Mouse (Mus musculus): ENCODE measurements at regions not wholly inside any gene's neighbourhood (a gene's known extent, or its start where the extent isn't known, plus 50 kb on each side); places are given as distances from the start of the nearest gene placed in this dataset.

DNA sequence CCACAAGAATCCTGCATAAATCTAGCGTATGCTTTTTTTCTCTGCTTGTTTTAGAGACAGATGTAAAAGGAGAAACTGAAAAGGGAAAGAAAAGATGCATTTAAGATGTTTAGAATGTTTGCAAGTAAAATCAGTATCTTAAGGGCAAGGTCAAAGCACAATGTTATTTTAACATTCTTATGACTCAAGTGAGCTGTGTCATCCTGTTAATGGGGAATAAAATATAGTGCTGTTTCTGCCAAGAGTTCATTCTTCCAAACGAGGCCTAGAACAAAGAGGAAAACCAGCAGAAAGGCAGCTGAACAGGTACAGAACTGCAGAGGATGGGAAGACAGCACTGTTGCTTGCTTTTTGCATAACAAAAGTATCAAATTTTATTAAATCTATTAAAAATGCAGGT is 156.7 kb upstream of the Tmtc1 start:
- DNase-seq (ENCODE audit: low spot score in 2 of 2), result no peak

DNA sequence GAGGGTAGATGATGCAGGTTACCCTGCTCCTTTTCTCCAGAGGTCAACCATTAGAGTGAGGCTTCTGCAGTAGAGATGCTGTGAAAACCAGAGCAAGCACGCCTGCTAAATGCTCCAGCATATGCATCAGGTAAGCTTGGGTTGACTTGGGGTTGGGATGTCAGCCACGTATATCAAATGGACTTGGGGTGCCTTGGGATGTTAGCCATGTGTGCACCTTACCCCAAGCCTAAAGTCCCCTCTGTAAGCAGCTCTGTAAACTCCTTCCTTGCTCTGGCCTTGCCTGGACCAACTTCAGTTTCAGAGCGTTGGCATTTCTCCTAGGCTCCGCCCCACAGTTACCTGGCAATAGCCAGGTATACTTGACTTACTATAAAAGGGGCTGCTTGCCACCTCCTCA is 155.3 kb upstream of the Tmtc1 start:
- DNase-seq (ENCODE audit: low spot score in 2 of 2), result no peak

DNA sequence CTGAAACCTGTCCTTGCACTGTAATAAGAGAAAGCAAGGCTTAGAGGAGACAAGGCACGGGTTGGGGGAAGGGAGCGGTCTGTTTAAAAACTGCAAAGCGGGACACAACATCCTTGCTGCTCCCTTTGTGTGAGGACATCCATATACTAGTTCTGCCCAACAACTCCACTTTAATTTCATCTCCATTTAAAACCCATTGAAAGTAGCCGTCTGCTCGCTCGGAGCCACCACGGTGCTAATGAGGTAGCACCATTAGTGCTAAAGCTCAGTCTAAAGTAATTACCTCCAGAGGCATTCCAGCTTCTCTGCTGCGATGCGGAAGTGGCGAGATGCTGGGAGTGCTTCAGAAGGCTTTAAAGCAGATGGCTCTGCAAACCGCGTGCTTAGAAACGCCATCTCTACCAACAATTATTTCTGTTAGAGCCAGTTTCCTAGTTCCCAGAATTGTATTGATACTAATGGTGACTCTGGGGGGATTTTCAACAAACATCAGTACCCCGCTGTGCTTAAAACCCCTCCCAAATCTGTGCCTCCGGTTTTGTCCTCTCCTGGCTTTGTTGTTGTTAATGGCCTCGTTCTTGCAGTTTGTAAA is 154.7 kb upstream of the Tmtc1 start:
- DNase-seq (ENCODE audit: low spot score in 2 of 2), result no peak

DNA sequence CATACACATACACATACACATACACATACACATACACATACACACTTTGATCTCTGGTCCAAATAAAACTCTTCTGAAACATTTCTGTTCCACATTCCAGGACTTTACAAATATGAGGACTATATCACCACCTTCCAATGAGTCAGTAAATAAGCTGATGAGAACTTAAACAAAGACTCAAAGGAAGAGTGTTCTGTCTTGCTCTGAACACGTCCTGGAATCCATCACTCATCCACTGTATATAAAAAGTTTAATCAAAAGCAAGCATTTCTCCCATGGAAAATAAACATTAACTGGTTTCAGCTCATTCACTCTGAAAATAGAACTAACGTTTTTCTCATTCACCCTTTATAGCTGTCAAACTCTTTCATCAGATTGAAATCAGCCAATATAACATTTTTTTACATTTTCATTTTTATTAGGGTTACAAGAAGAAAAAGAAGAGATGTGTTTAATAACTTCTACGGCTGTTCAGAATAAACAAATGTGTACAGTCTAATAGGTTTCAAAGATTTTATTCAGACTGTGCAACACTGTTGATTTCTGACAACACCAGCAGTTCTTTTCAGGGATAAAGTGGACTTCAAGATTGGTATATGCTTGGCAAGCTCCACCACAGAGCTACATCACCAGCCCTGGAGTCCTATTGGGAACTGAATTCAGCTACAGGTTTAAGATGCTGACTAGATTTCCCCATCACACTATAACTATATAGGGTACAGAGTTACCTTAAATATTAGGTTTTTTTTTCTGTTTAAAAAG is 151.0 kb upstream of the Tmtc1 start:
- no peak for DNase-seq (ENCODE audit: low spot score in 2 of 2)

DNA sequence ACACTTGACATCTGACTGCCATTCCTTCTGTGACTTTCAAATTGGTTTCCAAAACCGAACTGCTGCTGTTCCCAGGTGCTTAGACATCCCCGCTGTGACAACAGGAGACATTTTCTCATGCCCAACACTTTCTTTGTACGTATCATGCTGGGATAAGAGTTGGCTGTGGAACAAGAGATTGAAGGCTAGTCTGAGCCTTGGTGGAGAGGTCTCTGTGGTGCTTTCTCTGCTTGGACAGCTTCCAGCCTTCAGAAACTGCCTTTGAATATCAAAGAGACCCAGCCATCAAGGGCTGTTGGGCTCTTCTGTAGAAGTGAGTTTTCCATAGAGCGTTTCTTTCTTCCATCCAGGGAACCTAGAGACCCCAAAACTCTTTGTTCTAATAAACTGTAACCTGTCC is 144.8 kb upstream of the Tmtc1 start:
- no peak for DNase-seq (ENCODE audit: low spot score in 2 of 2)

DNA sequence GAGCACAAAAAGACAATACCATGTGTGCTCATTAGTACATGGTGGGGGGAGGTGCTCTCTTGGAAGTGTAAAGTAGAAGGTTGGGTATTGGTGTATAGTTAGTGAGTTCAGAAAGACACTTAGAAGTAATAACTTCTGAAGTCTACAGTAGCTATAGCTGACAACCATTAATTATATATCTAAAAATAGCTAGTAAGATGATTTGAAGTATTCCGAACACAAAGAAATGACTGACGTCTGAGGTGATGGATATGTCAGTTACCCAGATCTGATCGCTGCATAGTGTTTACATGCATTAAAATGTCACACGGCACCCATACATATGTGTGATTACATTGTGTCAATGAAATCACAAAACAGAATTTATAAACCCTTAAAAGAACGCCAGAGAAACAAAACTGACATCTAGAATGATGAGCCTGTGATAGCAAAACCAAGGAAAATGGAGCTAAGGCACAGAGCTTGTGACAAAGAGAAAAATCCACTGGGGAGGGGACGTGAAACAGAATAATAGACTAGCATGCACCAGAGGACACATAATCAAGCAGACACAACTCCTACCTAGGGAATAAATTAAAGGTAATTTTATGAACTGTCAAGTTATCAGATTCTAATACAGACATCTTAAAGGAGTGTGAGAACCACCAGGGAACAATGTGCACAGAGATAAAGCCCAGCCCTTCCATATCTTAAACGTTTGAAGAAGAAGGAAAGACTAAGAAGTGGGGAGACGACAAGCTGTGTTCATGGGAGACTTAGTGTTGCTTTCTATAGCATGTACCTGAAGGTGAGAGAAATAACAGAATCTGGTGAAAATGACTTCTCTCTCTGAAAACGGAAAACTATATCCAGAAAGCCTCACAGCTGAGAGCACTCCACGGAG is 142.5 kb upstream of the Tmtc1 start:
- no peak for DNase-seq (ENCODE audit: low spot score in 2 of 2)

DNA sequence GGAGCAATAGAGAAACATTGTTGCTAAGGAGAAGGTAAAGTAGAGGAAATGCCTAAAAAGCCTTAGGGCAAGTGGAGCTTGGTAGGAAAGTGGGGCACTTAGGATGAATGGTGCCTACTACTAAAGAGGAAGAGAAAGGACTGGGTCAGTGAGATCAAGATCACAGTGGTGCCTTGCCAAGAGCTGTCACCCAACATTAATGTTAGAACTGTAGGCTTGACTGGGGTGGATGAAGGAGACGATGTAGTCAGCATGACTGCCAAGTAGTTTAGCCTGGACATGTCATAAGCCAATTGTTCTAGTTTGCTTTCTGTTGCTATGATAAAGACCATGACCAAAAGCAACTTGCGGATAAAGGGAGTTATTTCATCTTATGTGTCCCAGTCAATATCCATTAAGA is 139.9 kb upstream of the Tmtc1 start:
- DNase-seq (ENCODE audit: low spot score in 2 of 2), result no peak

DNA sequence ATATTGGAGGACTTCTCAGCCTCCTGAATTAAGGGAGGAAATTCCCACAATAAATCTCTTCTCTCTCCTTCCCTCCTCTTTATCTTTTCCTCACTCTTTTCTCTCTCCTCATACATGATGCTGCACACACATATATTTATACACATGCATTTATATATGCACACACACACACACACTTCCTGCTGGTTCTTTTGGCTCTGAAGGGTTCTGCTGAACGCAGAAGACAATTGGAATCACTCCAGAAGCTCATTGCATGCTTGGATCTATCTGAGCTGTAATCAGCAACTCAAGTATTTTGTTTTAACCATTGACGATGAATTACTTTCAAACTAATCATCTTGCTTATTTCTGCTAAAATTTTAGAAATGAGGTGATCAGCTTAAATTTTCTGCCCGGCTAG is 134.1 kb upstream of the Tmtc1 start:
- DNase-seq (ENCODE audit: low spot score in 2 of 2), result no peak

DNA sequence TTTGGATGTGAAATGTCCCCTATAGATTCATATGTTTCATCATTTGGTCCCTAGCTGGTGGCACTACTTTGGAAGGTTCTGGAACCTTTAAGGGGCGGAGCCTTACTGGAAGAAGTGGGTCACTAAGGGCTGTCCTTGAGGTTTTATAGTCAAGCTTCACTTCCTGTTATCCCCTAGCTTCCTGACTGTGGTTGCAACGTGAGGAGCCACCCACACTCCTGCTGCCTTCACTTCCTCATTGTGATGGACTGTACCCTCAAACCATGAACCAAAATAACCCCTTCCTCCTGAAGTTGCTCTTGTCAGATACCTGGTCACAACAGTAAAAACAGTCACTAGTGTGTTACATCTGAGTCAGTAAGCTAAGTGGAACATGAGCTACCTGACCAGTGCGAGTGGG is 133.5 kb upstream of the Tmtc1 start:
- DNase-seq (ENCODE audit: low spot score in 2 of 2), result no peak

DNA sequence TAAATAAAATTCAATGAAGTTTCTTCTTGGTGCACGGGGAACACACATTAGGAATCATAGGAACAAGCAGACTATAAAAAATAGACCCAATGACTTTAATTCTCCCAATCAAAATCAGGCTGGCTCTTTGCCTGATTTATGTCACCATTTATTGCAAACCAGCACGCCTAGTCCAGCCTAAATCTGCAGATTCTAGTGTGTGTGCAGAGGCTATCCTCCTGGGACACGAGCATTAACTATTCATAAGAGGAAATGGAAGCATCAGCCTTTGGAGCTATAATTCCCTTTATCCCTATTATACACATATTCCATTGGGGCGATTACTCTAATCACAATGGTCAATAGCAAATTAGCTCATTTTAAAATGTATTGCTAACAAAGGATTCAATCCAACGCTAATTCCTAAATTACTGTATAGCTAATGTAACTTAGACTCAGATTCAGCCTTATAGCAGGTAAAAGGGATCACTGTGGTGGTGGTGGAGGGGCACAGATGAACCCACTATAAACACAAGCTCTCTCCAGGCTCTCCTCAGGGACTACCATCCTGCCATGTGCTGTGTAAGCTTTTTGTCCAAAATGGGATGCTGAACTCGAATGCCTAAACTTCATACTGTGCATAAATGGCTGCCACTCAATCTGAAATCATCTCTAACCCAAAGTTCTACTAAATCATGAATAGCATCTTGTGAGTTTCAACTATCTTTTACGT is 130.7 kb upstream of the Tmtc1 start:
- no peak for DNase-seq (ENCODE audit: low spot score in 2 of 2)

DNA sequence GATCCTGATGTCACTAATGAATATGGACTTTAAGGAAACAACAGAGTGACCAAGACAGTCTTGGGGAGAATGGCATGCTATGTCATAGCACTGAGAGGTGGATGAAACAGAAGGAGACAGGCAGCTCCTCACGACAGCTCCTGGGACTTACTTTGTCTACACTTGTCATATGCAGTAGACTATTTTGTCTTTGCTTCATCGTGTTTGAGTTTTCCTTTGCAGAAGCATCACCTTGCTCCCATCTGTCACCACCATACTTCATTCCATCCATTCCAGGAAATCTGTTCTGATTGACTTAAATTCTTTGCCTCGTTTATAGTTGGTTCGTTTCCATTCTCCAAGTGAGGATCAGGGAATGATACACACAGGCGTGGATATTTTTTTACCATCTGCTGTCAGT is 128.0 kb upstream of the Tmtc1 start:
- no peak for DNase-seq (ENCODE audit: low spot score in 2 of 2)

DNA sequence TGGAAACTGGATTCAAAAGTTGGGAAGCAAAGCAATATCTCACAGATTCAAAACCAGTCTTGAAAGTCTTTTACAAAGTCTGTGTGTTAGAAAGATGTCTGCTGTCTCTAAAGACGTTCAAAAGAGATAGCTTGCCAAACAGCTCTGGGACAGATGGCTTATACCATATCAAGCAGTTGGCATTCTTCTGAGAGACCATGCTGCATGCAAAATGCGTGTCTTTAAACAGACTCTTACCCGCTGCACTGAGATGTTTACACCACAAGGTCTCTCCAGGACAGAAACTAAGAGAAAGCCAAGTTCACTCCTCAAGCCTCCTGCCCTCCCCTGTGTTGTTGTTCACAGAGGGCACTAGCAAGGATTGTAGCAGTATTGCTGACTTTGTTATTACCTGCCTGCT is 127.5 kb upstream of the Tmtc1 start:
- DNase-seq (ENCODE audit: low spot score in 2 of 2), result no peak

DNA sequence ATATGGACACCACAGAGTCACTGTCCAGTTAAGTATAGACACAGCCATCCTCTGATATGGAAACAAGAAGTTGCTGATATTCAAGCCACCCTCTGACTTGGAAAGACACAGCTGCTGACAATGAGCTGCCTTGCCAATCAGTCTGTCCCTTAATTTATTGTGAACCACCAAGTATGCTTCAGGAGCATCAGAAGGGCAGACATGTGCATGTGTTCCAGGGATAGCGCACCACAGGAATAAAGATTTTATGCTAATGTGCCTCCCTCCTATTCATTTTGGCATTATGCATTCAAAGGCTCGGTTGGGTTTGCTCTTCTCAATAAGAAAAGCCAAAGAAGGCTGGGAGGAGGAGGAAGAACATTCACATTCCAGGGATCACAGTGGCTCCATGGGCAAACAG is 120.0 kb upstream of the Tmtc1 start:
- DNase-seq (ENCODE audit: low spot score in 2 of 2), result no peak

DNA sequence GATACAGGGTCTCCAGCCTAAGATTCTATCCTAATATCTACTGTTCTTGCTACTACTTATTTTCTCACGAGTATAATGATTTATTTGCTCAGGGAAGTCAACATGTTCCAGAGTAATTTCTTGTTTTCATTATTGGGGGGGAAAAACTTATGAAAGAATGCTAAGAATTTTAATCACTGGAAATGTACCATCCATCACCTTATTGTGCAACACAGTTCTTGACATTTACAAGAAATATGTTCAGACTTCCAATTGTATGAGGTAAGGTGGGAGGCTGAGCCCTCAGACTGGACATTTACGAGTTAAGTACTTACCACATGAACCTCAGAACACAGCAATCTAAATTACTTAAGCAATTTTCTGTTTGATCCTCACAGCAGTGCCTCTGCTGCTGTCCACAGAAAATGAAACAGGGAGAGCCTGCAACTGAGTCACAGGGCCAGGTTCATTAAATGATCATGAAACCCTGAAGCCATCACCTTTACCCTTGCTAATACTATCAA is 118.1 kb upstream of the Tmtc1 start:
- DNase-seq (ENCODE audit: low spot score in 2 of 2), result no peak

DNA sequence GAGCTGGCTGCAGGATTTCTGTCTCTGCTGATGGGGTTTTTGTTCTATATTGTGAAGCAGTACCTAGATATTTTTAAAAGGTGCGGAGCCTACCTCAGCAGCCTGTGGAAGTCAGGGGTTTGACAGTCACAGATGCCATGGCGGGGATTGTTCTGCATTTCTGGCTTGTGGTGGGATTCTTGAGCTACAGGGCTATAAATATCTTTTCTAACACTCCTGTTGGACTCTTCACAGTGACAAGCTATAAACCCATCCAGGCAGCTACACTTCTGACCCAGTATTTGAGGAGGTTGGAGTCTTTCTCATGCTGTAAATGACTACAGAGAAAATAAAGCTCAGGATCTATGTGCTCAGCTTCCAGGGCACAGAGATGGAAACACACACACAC is 112.3 kb upstream of the Tmtc1 start:
- DNase-seq (ENCODE audit: low spot score in 2 of 2), result no peak

DNA sequence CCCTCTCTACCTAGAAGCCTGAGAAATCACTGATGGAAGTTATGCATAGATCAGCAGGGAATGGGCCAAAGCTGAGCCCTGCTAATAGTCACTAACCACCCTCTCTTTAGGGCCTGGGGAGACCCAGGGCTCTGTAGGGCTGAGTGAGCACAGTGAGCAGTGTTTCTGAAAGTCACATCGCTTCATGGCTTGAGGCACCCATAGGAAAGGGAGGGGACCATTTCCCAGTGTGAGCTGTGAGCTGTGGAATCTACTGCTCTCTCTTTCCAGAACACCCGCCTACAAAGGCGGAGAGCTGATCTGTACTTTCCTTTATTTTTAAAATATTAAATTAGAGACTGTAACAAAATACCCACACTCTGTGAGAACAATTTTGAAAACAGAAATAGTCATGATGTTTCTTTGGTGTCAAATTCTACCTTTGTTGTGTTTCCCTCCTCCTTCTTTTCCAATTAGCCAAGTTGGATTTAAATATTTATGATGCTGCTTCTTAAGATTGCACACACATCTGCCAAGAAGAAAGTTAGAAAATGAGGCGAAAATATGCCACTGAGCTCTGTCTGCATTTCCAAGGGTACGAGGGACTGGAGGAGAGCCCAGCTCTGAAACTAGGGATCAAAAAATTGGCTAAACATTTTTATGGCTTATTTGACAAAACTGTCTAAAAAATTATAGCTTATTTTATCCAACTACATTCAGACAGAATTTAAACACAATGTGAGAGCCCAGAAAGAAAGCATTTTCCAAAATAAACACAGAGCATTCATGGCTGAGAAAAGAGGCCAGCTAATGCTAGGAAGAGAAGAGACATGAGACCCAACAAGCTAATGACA is 111.7 kb upstream of the Tmtc1 start:
- no peak for DNase-seq (ENCODE audit: low spot score in 2 of 2)

DNA sequence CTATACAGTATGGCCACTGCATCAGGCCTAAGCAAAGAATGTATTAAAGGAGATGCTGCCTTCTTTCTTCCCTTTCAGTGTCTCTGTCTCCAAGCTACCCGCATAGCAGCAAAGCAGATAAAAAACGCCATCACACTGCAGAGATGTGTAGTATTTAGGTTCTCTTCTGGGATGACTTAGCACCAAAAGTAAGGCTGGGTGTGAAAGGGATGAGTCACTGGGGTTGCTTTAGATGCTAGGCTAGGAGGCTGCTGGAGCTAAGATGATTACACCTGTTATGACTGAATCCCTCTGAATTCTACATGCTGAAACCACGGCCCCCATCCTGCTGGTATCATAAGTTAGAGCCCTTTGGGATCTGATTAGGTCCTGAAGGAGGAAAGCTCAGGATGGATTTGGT is 110.3 kb upstream of the Tmtc1 start:
- DNase-seq (ENCODE audit: low spot score in 2 of 2), result no peak

DNA sequence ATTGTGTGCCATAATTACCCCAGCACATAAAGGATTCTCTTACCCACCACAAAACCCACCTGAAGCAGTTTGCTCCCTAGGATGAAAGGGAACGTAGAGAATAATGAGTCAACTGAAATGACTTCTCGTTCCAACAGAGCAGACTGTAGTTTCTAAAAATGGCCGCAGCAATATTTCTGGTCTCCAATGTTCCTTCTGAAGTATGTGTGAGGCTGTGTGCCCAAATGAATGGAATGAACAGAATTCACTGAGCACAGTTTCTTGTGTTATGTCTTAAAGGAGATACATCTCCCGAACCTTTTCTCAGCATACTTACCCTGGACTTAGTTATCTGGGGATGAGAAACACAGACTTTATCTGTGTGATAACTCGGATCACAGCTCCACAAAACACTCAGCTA is 109.4 kb upstream of the Tmtc1 start:
- DNase-seq (ENCODE audit: low spot score in 2 of 2), result no peak

DNA sequence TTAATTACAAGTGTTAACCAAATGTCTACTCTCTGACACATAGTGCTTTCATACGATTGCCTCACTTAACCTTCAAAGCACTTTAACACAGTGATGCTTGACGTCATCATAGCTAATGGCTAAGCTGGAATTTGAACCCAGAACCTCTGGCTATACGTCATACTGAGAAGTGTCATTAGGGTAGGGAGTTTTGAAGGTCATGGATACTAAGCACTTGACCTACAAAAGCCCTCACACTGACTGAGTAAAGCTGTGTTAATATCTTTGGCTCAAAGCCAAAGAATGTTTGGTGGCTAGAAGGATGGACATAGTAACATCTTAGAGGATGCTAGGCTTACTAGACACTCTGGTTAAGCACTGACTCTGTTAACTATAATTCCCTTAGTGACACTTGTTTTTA is 106.9 kb upstream of the Tmtc1 start:
- DNase-seq (ENCODE audit: low spot score in 2 of 2), result no peak

DNA sequence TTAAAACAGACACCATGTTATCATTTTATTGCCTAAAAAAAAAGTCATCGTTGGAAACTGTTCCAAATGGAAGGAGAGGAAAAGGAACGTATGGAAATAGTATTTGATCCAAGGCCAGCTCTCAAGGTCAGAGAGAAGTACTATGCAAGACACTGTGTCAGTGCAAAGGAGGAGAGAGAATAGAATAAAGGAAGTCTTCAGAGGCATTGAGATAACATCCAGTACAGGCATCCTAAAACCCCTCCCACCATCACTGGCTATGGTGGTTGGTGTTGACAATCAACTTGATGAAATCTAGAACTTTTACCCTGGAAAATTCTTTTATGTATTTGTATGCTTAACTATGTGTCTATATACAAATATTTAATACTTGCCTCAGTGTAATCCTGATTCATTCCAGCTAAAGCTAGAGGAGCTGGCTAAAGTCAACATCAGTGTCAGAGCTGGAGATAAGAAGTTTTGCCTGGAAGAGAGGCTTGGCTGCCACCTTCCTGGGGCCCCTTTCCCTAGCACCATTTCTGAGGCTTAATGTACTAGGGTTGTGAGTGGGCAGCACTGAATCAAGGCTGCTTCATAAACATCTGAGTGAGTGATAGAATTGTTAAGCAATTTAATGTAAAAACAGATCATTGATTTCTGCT is 104.1 kb upstream of the Tmtc1 start:
- no peak for DNase-seq (ENCODE audit: low spot score in 2 of 2)

DNA sequence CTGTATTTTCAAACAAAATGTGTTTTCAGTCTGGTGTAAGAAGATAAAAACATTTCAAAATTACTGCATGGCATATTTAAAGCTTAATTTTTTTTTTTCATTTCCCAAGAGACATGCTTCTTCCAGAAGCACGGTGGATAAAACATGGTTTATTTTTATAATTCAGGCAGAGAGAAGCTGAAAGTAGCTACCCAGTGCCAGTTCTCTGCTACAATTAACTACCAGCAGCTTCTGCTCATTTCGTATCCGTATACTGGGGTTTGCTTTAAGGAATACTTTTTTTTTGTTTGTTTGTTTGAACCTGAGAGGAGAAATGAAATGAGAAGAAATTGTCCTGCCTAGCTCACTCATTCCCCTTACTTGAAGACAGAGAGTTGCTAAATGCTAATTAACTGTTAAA is 98.9 kb upstream of the Tmtc1 start:
- DNase-seq (ENCODE audit: low spot score in 2 of 2), result no peak

Data from spleen, postnatal 14 days (tissue).